Mouse (Mus musculus): ENCODE measurements around the gene Tnfsf15. TPM values are rescaled to one million over a fixed set of nuclear protein-coding genes. Genes with fewer than 3 reads are reported as not detected.
A peak's percentile ranks its signal among the peaks of the same experiment; 100 is the strongest.

The Tnfsf15 gene
- not detected for total RNA-seq (2021)
- long read RNA-seq, experiment 1, result 0 reads
- long read RNA-seq, experiment 2, result 0 reads

GRCm38 (mm10) chr4:63744693-63745171 lies at the start of gene Tnfsf15:
Tnfsf15 (minus strand) TSS chr4:63745113.
- peak; percentile 5 to 6 for DNase-seq (ENCODE audit: low spot score in 2 of 2)

DNA sequence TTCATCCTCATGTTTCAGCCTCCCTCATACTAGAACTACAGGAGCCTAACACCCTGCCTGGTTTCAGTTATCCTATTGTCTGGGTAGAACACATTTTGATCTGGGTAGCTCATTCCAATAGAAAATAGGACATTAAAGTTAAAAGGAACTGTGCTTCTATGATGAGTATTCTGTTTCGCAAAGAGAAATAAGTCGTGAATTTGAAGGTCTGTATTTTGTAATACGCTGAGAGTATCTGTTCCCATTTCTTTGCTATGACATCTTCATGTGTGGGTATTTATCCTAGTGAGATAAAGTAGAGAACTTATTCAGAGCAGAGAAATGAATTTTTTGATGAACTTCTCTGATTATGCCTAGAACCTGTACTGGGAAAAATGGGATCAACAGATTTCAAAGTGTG lies 47.4 kb upstream of the Tnfsf15 start:
- no peak for DNase-seq (ENCODE audit: low spot score in 2 of 2)

GRCm38 (mm10) chr4:63785466-63785865 lies 40.6 kb upstream of the Tnfsf15 start:
- DNase-seq (ENCODE audit: low spot score in 2 of 2), result no peak

DNA sequence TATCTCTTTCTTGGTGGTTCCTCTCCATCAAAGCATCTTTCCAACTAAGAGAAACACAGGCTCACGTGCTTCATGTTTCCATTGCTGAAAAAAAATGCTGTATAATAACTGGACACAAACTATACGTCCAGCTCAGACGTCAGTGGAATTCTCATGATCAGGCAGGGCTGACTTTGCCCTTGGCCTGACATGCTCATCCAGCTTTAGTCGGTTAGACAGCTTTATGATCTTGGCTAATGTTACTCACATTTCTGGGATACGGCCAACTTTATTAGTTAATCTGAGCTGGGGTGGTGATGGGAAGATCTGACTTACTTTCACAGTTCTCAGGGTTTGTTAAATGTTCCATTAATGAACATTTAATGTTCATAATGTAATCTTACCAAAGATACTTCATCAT lies 38.9 kb upstream of the Tnfsf15 start:
- DNase-seq (ENCODE audit: low spot score in 2 of 2), result no peak

GRCm38 (mm10) chr4:63782970-63783613 lies 38.2 kb upstream of the Tnfsf15 start:
- DNase-seq (ENCODE audit: low spot score in 2 of 2), result no peak

DNA sequence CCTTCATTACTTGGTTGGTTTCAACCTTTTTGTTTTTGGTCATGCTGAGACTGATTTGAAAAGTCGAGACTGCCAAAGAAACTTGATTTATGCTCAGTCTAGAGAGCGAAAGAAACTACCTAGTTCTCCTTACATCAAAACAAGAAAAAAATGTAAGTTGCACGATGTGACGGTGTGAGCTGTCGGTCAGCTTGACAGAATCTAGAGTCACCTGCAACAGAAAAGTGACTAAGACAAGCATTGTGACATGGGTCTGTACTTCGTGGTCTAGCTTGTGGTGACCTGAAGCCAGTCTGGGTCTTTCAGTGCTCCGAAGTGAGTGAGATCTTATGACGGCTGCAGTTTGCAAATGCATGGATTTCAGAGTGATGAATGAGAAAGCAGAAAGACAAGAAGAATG lies 32.3 kb upstream of the Tnfsf15 start:
- no peak for DNase-seq (ENCODE audit: low spot score in 2 of 2)

GRCm38 (mm10) chr4:63773306-63774090 lies 28.6 kb upstream of the Tnfsf15 start:
- no peak for DNase-seq (ENCODE audit: low spot score in 2 of 2)

DNA sequence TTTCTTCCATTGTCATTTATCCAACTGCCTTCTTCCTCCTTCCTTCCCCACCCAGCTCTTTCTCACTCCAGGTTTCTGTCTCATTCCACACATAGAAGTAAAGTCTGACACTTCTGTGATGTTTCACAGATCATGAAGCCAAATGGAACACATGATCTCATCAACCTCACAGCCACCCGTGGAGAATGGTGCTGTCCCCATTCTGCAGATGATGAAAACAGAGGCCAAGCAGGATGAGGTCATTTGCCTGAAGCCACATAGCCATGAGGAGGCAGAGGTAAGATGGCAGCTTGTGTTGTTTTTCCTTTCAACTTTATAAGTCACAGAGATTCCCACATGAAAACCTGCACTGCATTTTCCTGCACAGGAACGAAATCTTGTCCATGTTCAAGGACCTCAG lies 27.6 kb upstream of the Tnfsf15 start:
- no peak for DNase-seq (ENCODE audit: low spot score in 2 of 2)

DNA sequence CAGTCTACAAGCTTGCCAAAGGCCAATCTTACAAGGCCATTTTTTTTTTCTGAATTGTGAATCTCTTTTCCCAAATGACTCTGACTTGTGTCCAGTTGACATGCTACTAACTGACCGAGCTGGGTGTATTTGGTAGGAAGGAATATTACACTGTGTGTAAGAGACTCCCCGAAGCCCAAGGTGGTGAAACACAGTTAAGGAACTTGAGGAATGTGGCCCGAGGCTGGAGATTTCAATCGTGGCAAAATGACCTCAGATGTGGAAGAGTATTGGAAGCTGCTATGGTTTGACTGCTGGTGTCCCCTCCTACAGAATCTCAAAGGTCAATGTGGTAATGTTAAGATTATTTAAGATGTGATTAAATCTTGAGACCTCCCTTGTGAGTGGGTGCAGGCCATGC lies 26.4 kb upstream of the Tnfsf15 start:
- DNase-seq (ENCODE audit: low spot score in 2 of 2), result no peak

DNA sequence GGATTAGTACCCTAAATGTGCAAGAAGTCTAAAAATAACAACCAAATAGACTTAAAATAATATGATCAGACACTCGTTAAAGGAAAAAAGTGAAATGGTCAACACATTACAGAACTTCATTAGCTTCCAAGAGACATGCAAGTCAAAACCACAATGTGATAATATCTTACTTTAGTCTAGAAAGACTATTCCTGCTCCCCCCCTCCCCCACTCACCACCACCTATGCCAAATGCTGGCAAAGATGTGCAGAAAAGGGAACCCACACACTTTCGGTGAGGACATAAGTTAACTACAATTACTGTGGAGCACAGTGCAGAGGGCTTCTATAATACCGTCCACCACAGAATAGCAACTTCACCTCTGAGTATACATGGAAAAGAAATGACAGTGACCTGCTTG lies 24.2 kb upstream of the Tnfsf15 start:
- DNase-seq (ENCODE audit: low spot score in 2 of 2), result no peak

GRCm38 (mm10) chr4:63765050-63765449 lies 20.1 kb upstream of the Tnfsf15 start:
- DNase-seq (ENCODE audit: low spot score in 2 of 2), result no peak

DNA sequence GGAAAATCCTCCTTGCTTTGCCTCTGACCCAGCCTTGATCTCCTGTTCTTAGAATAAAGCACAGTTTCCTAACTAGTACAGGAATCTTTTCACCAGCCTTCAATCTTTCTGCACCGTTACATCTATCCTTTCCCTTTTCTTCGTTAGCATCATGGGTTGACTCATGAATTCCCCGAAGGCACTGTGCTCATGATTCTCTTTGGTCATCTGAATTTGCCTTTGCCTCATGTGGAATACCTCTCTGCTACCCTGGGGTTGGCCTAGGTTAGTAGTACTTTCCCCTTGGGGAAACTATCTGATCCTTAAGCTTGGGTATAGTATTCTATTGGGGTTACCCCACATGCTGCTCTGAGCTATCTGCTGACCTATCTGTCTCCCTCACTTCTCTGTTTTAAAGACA lies 15.0 kb upstream of the Tnfsf15 start:
- no peak for DNase-seq (ENCODE audit: low spot score in 2 of 2)

GRCm38 (mm10) chr4:63757527-63758154 lies 12.7 kb upstream of the Tnfsf15 start:
- DNase-seq (ENCODE audit: low spot score in 2 of 2), result no peak

DNA sequence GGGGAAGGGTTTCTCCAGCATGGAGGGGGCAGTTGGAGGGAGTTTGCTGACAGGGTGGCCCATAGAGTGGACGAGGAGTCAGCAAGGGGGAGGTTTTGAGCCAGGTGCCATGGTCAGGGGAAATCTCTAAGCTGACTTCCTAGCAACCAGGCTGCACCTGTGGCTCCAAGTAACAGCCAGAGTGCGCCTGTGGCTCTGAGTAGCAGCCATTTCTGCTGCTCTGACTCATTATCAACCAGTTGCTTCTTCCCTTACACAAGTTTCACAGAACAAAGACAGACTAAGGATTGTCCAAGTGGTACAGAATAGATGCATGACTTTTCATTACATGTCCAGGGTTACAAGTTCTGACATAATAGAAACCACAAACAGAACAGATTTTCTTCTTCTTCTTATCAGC lies 11.2 kb upstream of the Tnfsf15 start:
- DNase-seq (ENCODE audit: low spot score in 2 of 2), result no peak

- no peak for DNase-seq (ENCODE audit: low spot score in 2 of 2)
Measured at GRCm38 (mm10) chr4:63754467-63755020, 9.6 kb upstream of the Tnfsf15 start.

GRCm38 (mm10) chr4:63753855-63754254 lies 8.9 kb upstream of the Tnfsf15 start:
- DNase-seq (ENCODE audit: low spot score in 2 of 2), result no peak

DNA sequence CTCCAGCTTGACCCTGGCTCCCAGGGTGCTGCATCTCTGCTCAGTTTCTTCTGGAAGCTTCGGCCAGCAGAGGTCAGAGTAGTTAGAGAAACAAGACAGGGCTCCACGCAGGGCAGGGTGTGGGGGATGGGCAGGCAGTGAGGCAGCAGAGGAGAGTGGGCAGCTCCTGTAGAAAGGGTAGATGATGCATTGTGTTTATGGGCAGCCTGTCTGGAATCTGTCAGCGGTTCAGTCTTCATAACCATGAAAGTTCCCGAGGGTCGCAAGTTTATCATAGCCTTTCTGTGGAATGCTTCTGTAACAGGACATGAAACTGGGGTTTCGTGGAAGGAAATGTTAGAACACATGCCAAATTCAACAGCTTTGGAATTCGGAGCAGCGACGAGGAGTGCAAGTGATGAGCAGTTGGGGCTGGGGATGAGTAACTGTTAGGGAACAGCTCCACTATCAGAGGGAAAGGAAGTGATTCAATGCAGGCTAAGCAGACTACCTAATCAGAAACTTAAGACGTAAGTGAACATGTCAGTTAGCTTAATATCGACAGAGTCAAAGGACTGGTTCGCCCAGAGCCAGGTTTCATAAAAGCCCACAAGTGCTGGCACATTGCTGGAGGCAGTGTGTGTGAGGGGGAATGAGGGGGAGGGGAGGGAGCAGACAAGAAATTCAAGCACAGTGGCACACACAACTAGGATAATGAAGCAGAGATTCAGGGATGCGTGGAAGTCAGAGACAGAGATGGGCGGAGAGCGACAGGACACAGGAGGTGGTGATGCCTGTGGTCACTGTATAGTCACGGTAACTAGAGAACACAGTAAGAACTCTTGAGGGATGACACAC lies 8.0 kb upstream of the Tnfsf15 start:
- peak; percentile 11 to 34 for DNase-seq (ENCODE audit: low spot score in 2 of 2)

DNA sequence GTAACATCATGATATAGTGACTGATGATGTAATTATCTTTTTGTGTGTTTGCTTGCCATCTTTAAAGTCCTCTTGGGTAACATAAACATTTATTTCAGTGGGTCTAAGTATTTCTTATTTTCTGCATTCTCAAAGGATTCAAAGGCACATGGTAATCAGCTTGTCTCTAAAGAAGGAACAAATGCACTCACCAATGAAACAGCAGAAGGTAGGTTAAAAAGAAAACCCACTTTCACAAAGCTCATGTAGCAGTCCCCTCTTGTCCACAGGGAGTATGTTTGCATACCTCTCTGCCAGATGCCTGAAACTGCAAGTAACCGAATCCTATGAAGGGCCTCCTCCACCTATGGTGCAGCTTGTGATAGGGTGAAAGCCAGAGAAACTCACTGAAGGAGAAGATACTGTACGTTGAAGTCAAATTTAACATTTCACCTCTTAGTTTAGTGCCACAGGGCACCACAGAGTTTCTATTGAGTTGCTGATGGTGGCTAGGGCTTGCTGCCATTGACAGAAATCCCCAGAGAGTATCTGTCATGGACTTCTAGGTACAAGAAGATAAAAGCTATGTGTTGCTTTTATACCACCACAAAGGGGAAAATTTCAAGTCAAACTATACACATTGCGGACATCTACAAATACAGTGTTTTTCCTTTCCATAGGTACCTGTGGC lies 3.3 kb upstream of the Tnfsf15 start:
- no peak for DNase-seq (ENCODE audit: low spot score in 2 of 2)

- no peak for DNase-seq (ENCODE audit: low spot score in 2 of 2)
Measured at GRCm38 (mm10) chr4:63745271-63745670, 358 bp upstream of the Tnfsf15 start.

DNA sequence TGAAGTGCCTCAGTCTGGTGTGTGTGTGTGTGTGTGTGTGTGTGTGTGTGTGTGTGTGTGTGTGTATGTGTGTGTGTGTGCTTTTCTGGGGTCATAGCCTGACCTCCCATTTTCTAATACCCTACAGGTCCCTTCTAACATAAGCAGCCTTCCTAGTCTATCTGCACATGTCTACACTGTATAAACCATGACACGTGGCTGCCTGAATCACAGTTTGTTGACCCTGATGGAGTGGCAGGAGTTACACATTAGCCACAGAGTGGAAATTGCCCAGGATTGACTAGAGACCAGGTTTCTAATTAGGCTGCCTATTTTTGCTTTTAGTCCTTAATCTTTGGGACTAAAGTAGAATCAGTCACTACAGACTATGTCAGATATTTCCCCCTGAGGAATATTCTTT lies 1.3 kb downstream of the Tnfsf15 start:
- no peak for DNase-seq (ENCODE audit: low spot score in 2 of 2)

Data from layer of hippocampus, postnatal 14 days (tissue).